Mouse (Mus musculus) brain, embryonic 14.5 days (tissue): ENCODE results near the gene Aven.

Experiments used
- CTCF ChIP-seq: fragments of 200-500 bp; IDR thresholded peaks from 2 replicates; pipeline ENCODE4 v1.5.1; 2012; ENCODE audit warnings: inconsistent platforms, mild to moderate bottlenecking, moderate library complexity, borderline replicate concordance; ENCODE audit not compliant: insufficient read depth, insufficient read length; ENCODE audit errors: extremely low read depth
- POLR2A ChIP-seq: fragments of 200-500 bp; IDR thresholded peaks from 2 replicates; pipeline ENCODE4 v1.6.1; 2012; ENCODE audit warnings: mild to moderate bottlenecking, inconsistent platforms, borderline replicate concordance; ENCODE audit not compliant: poor library complexity, insufficient read depth, insufficient read length, severe bottlenecking; ENCODE audit errors: extremely low read depth

DNA sequence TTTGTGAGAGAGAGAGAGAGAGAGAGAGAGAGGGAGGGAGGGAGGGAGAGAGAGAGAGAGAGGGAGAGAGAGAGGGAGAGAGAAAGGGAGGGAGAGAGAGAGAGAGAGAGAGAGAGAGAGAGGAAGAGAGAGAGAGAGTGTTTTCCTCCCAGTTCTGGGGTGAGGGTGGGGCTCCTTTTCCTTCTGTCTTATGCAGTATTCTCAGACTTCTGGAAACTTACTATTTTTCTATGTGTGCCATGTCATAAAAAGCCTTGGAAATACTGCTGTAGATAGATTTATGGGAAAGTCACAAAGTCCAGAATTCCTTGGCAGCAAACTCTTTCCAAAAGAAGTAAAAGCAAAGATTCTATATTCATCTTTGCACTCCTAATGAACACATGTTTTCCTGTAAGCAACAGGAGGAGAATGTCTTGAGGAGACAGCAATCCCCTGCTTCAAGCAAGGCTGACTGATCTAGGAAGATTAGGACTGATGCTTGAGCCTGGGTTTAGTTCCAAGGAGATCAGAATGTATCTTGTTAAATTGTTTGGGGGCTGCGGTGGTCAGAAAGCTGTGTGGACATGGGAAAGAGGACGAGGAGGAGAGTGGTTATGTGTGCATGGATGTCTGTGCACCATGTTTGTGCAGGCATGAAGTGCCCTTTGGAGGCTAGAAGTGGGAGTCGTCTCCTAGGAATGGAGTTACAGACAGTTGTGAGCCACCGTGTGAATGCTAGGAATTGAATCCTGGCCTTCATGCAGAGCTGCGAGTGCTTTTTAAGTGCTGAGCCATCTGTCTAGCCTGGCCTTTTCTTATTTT, 10.0 kb upstream of the Aven start:
- TF ChIP-seq CTCF (no peak), POLR2A (no peak)
